Mouse (Mus musculus) lung, postnatal 4 days (tissue): ENCODE data around the gene 1110017D15Rik.

Experiments
- DNase-seq, 2 experiments: peaks; one replicate each; pipeline ENCODE4 v3.0.0; 2021

Gene 1110017D15Rik

GRCm38 (mm10) chr4:41513309-41513708 is 3.8 kb downstream of the 1110017D15Rik start:
- DNase-seq = no peak

- DNase-seq = no peak
These were observed 9.1 kb downstream of the 1110017D15Rik start for GRCm38 (mm10) chr4:41507998-41508397.

GRCm38 (mm10) chr4:41507326-41507924 is 9.7 kb downstream of the 1110017D15Rik start:
- DNase-seq = no peak

GRCm38 (mm10) chr4:41506906-41507305 is 10.2 kb downstream of the 1110017D15Rik start:
- peak; percentile 90 for DNase-seq

- peak; percentile 76 to 81 for DNase-seq
These were observed 11.0 kb downstream of the 1110017D15Rik start for GRCm38 (mm10) chr4:41506156-41506555.

GRCm38 (mm10) chr4:41505131-41505551 is 12.0 kb downstream of the 1110017D15Rik start:
- peak; percentile 44 to 51 for DNase-seq

GRCm38 (mm10) chr4:41504325-41504724 is 12.8 kb downstream of the 1110017D15Rik start:
- no peak for DNase-seq

- DNase-seq = peak; percentile 99
These were observed 14.1 kb downstream of the 1110017D15Rik start, which contains the start of gene AI464131 for GRCm38 (mm10) chr4:41502986-41503412. AI464131 (minus strand) TSS chr4:41503076.

- DNase-seq = peak; percentile 65 to 80
These were observed 14.8 kb downstream of the 1110017D15Rik start for GRCm38 (mm10) chr4:41502171-41502940.

GRCm38 (mm10) chr4:41500787-41501186 is 16.3 kb downstream of the 1110017D15Rik start:
- no peak for DNase-seq

- no peak for DNase-seq
These were observed 17.5 kb downstream of the 1110017D15Rik start for GRCm38 (mm10) chr4:41499619-41500018.

GRCm38 (mm10) chr4:41498921-41499391 is 18.2 kb downstream of the 1110017D15Rik start:
- no peak for DNase-seq

GRCm38 (mm10) chr4:41497995-41498845 is 18.9 kb downstream of the 1110017D15Rik start:
- no peak for DNase-seq

- DNase-seq = peak; percentile 52 to 54
These were observed 19.6 kb downstream of the 1110017D15Rik start for GRCm38 (mm10) chr4:41497579-41497978.

GRCm38 (mm10) chr4:41497046-41497445 is 20.1 kb downstream of the 1110017D15Rik start:
- DNase-seq = no peak

- peak; percentile 29 to 66 for DNase-seq
These were observed 21.3 kb downstream of the 1110017D15Rik start for GRCm38 (mm10) chr4:41495850-41496249.

GRCm38 (mm10) chr4:41495076-41495475 is 22.1 kb downstream of the 1110017D15Rik start:
- DNase-seq = no peak

GRCm38 (mm10) chr4:41494378-41494777 is 22.8 kb downstream of the 1110017D15Rik start:
- DNase-seq = no peak

- DNase-seq = peak; percentile 34 to 73
These were observed 23.5 kb downstream of the 1110017D15Rik start for GRCm38 (mm10) chr4:41493464-41494116.

GRCm38 (mm10) chr4:41492951-41493350 is 24.2 kb downstream of the 1110017D15Rik start:
- DNase-seq = no peak

GRCm38 (mm10) chr4:41481601-41482017 is 35.5 kb downstream of the 1110017D15Rik start:
- DNase-seq = peak; percentile 70 to 86

GRCm38 (mm10) chr4:41480254-41480653 is 36.9 kb downstream of the 1110017D15Rik start:
- peak; percentile 42 to 74 for DNase-seq
